Mouse (Mus musculus) limb, embryonic 14.5 days (tissue): ENCODE data around the gene Slc39a3. TPM values are rescaled to one million over a fixed set of nuclear protein-coding genes. Genes with fewer than 3 reads are reported as not detected.

Source experiments
- ATAC-seq: fragments of 200-750 bp; cut with Nextera tagmentation; 2 replicates; pipeline ENCODE4 v1.8.0; 2017; ENCODE audit warnings: low read depth, moderate number of reproducible peaks, moderate TSS enrichment; ENCODE audit not compliant: low FRiP score
- DNase-seq: peaks from one replicate; pipeline ENCODE4 v3.0.0-alpha.2; 2015; ENCODE audit warnings: low spot score
- H3K27ac ChIP-seq: fragments of 300-500 bp; sonication (generic); replicated peaks from 2 replicates; pipeline ENCODE4 v1.5.1; 2014; ENCODE audit warnings: low read depth, mild to moderate bottlenecking, low read length, moderate library complexity, mixed read lengths
- H3K27me3 ChIP-seq: fragments of 300-500 bp; sonication (generic); 2 replicates; pipeline ENCODE4 v1.6.1; 2014; ENCODE audit warnings: low read length, mixed read lengths; ENCODE audit not compliant: control insufficient read depth, insufficient read depth
- H3K36me3 ChIP-seq: fragments of 300-500 bp; sonication (generic); 2 replicates; pipeline ENCODE4 v1.6.1; 2014; ENCODE audit warnings: mild to moderate bottlenecking, low read length, moderate library complexity, mixed read lengths; ENCODE audit not compliant: control insufficient read depth, insufficient read depth
- H3K4me1 ChIP-seq: fragments of 300-500 bp; sonication (generic); 2 replicates; pipeline ENCODE4 v1.6.1; 2014; ENCODE audit warnings: antibody characterized with exemption, low read length, mixed read lengths; ENCODE audit not compliant: control insufficient read depth, insufficient read depth
- H3K4me2 ChIP-seq: fragments of 300-500 bp; sonication (generic); replicated peaks from 2 replicates; pipeline ENCODE4 v1.6.1; 2014; ENCODE audit warnings: low read depth, mild to moderate bottlenecking, low read length, moderate library complexity; ENCODE audit not compliant: severe bottlenecking
- H3K4me3 ChIP-seq: fragments of 300-500 bp; sonication (generic); replicated peaks from 2 replicates; pipeline ENCODE4 v1.5.1; 2014; ENCODE audit warnings: low read length
- H3K9ac ChIP-seq: fragments of 300-500 bp; sonication (generic); 2 replicates; pipeline ENCODE4 v1.6.1; 2014; ENCODE audit warnings: mild to moderate bottlenecking, low read depth, low read length, moderate library complexity; ENCODE audit not compliant: severe bottlenecking
- H3K9me3 ChIP-seq: fragments of 300-500 bp; sonication (generic); 2 replicates; pipeline ENCODE4 v1.6.1; 2016; ENCODE audit warnings: low read length; ENCODE audit not compliant: control insufficient read depth
- POLR2A ChIP-seq: fragments of 200-500 bp; IDR thresholded peaks from 2 replicates; pipeline ENCODE4 v1.8.0; 2012; ENCODE audit warnings: inconsistent platforms, mild to moderate bottlenecking, moderate library complexity, borderline replicate concordance; ENCODE audit not compliant: insufficient read depth, insufficient read length; ENCODE audit errors: extremely low read depth
- whole genome bisulfite sequencing: fragments of 180-500 bp; shearing (Covaris S2); extraction: QIAGEN DNeasy Blood & Tissue Kit; methylation state at CpG from one replicate; pipeline ENCODE4 v1.1.7; 2014; 5-methylcytosine and 5-hydroxymethylcytosine counted together
- polyA plus RNA-seq, 2 experiments: library from polyadenylated mRNA; depleted of rRNA in 1 of 2; stranded (reverse) in 1 of 2; unstranded in 1 of 2; fragments of >200 nt; fragmentation: Nextera tagmentation in 1 of 2; extraction: Ambion mirVana in 1 of 2; gene quantifications; 2 replicates each; pipeline versions ENCODE4 v1.2.1 to v1.2.3; 2012 to 2014

Slc39a3 gene
- polyA plus RNA-seq, 2 experiments: 12.8 to 25.9 TPM

DNA sequence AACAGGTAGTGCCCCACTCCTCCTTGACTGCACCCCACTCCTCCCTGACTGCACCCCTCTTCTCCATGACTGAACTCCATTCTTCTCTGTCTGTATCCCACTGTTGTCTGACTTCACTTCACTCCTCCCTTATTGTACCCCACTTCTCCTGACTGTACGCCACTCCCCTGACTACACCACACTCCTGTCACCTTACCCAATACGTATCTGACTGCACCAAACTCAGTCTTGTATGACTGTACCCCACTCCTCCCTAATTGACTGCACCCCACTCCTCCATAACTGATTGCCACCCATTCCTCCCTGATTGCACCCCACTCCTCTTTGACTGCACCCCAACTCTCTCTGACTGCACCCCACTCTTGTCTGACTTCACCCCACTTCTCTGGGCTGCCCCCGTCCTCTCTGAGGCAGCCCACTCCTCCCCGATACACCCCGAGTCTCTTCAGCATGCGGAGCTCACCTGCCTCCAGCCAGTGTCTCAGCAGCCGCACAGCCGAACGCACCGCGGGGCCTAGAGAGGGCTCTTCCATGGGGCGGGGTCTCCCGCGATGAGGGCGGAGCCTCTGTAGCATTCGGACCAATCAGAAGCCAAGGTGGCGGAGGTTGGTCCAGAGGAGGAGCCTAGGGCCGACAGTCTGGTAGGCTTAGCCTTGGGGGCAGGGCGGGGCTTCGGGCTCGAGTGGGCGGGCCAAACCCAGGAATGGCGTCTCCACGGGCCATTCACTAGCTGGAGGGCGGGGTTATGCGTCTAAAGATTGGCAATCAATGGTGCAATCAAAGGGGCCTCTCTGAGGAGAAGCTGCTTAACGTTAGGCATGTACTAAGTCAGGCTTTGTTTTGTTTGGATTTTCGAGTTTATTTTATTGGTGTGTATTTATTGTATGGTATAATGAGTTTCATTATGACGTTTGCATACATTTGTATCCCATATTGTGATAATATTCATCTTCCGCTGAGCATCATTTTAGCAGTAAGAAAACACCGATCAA lies 22.5 kb downstream of the Slc39a3 start, which contains the start of gene Gng7:
TSS of gene Gng7 (minus strand) at position 553 of the 992 bp plus-strand sequence.
- Histone ChIP-seq H3K4me3 (peak within 1 kb of the TSS; percentile 45), H3K36me3 (no peaks in the 10 kb centered on the region), H3K9me3 (no peaks in the 10 kb centered on the region), H3K9ac (peak within 1 kb of the TSS; percentile 57), H3K4me1 (peaks cover 7% of the 10 kb centered on the region; the same call in 1 of the 2 replicates), H3K27me3 (no peaks in the 10 kb centered on the region), H3K4me2 (peak within 1 kb of the TSS; percentile 56), H3K27ac (no peak within 1 kb of the TSS)
- DNase-seq: peak; percentile 96
- TF ChIP-seq POLR2A: peak; percentile 48; the same call in 1 of the 2 replicates
- 10% methylated on average over 31 of the region's 31 CpGs for WGBS
- ATAC-seq: peak; percentile 97

DNA sequence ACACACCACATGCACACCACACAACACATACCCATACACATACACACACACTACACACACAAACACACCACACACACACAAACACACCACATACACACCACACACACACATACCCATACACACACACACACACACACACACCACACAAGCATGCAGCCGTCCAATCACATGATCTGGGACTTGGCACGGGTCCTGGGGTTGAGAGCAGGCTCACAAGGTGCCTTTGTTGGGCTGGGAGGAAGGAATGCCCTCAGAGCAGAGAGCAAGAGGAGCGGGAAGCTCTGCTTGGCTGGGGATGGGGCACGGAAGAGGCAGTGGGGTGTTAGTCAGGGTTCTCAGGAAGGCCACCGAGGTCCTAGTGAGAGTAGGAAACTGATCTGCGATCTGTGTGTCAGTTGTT lies 26.4 kb downstream of the Slc39a3 start:
- peaks cover 7% of the 10 kb centered on the region; the same call in 1 of the 2 replicates for H3K4me1 ChIP-seq
- 74% methylated on average over 6 of the region's 6 CpGs for WGBS
- ATAC-seq: no peak
- TF ChIP-seq POLR2A: no peak
- H3K4me3 ChIP-seq: no peak overlapping the region
- H3K9ac ChIP-seq: no peak overlapping the region
- H3K27ac ChIP-seq: no peak overlapping the region
- H3K36me3 ChIP-seq: no peaks in the 10 kb centered on the region
- no peak overlapping the region for H3K4me2 ChIP-seq
- H3K9me3 ChIP-seq: no peaks in the 10 kb centered on the region
- DNase-seq: no peak
- H3K27me3 ChIP-seq: no peaks in the 10 kb centered on the region

DNA sequence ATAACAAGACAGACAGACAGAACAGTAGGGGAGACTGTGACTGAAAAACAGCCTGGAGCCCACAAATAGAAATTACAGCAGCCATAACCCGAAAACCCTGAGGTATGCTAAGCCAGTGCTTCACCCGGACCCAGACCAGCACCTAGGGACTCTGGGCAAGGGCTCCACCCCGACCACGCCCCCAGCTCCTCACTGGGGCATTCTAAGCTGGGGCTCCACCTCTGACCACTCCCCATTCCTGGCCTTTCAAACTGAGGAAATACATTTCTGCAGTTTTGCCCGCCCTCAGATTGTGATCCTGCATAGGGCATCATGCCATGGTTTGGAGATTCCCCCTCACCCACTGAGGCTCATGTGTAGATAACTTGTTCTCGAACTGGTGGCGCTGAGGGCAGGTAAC lies 30.0 kb downstream of the Slc39a3 start:
- H3K4me2 ChIP-seq: no peak overlapping the region
- DNase-seq: no peak
- no peaks in the 10 kb centered on the region for H3K4me1 ChIP-seq
- TF ChIP-seq POLR2A: no peak
- H3K4me3 ChIP-seq: no peak overlapping the region
- 36% methylated on average over 7 of the region's 7 CpGs for WGBS
- no peak overlapping the region for H3K27ac ChIP-seq
- ATAC-seq: no peak
- no peak overlapping the region for H3K9ac ChIP-seq
- no peaks in the 10 kb centered on the region for H3K36me3 ChIP-seq
- H3K27me3 ChIP-seq: no peaks in the 10 kb centered on the region
- no peaks in the 10 kb centered on the region for H3K9me3 ChIP-seq

DNA sequence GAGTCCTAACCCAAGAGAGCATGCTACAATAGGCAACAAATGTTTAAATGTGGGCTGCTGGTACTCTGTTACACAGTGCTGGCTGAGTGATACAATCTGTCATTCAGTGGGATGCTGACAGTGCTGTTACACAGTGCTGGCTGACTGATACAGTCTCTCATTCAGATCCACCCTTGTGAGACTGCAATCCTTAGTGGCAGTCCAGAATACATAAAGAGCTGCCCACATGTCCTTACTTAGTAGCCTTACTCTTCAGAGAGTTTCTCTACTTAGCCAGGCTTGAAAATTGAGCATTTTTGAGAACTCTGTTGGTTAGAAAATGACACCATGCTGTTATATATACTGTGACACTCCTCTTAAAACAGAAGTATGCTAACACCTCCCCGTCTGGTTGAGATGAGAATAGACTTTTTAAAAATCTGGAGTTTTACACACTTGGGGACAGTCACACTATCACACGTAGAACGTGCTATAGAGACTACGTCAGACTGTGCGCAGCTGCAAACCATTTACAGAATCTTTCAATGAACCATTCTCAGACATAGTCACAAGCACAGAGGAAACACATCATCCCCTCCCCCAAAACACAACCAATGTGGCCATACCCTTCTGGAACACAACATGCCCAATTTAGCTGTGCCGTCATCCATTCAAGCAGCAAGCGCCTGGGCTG lies 31.1 kb downstream of the Slc39a3 start:
- no peak for DNase-seq
- no peak for TF ChIP-seq POLR2A
- Histone ChIP-seq H3K9ac (no peak overlapping the region), H3K4me2 (no peak overlapping the region), H3K9me3 (no peaks in the 10 kb centered on the region), H3K36me3 (no peaks in the 10 kb centered on the region), H3K4me3 (no peak overlapping the region), H3K4me1 (no peaks in the 10 kb centered on the region), H3K27ac (no peak overlapping the region), H3K27me3 (no peaks in the 10 kb centered on the region)
- WGBS: 83% methylated on average over 7 of the region's 7 CpGs
- no peak for ATAC-seq

DNA sequence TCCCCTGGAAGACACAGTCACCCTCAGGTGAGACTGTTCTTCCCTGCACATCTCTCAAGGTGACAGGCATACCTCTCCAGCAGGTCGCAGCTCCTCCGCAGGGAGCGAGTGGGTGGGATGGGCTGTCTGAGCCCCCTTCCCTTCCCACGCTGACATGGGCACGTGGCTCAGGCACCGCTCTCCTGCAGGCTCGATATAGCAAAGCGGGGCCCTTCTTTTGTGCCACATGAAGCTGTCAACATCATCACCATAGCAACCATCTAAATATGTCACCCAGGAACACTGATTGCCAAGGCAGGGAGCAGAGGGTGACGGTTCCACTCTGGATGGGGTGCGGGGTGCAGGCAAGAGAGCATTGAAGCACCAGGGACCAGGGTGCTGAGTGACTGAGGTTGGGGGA lies 36.1 kb downstream of the Slc39a3 start:
- Histone ChIP-seq H3K27ac (no peak overlapping the region), H3K4me3 (no peak overlapping the region), H3K27me3 (no peaks in the 10 kb centered on the region; the same call in 1 of the 2 replicates), H3K9ac (no peak overlapping the region), H3K4me1 (peaks cover 3% of the 10 kb centered on the region; the same call in 1 of the 2 replicates), H3K9me3 (no peaks in the 10 kb centered on the region), H3K36me3 (no peaks in the 10 kb centered on the region), H3K4me2 (no peak overlapping the region)
- no peak for TF ChIP-seq POLR2A
- ATAC-seq (no peak), DNase-seq (no peak)
- WGBS: 65% methylated on average over 10 of the region's 10 CpGs
